Mouse (Mus musculus): Measurements from ENCODE around the gene Gli3. TPM values are rescaled to one million over a fixed set of nuclear protein-coding genes. Genes with fewer than 3 reads are reported as not detected.

Gli3 gene
- polyA plus RNA-seq, 1 experiment from 2014 or later = 18.9 TPM

DNA sequence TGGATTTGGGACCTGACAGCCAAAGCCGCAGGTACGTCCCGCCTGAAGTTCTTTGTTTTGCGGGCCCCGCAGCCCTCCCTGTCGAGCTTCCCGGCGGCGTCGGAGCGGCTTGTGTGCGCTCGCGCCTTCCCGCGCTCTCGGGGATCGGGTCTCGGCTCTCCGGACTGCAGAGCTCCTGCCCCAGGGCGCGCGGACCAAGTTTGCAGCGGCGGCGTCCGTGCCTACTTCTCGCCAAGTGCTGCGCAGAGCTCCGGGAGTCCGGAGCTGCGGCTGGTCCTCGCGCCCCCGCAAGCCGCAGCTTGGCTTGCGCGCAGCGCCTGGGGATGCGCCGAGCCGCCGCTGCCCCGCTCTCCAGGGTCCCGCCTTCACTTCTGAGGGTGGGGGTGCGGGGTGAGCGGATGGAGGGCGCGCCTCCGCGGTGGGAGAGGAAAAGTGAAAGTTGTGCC lies 1.1 kb downstream of the Gli3 start:
- Histone ChIP-seq H3K4me1 (peaks cover under 1% of the 10 kb centered on the region; the same call in 1 of the 2 replicates), H3K9ac (peak overlapping the region; percentile 61), H3K4me3 (replicated peaks) (peak overlapping the region; percentile 62), H3K4me2 (peak overlapping the region; percentile 76), H3K27ac (peak overlapping the region; percentile 95), H3K27me3 (replicated peaks) (no peaks in the 10 kb centered on the region), H3K36me3 (no peaks in the 10 kb centered on the region), H3K9me3 (no peaks in the 10 kb centered on the region)
- ATAC-seq (ENCODE audit: insufficient read depth, low FRiP score, low read depth) = no peak
- WGBS = under 1% methylated on average over 51 of the region's 51 CpGs

DNA sequence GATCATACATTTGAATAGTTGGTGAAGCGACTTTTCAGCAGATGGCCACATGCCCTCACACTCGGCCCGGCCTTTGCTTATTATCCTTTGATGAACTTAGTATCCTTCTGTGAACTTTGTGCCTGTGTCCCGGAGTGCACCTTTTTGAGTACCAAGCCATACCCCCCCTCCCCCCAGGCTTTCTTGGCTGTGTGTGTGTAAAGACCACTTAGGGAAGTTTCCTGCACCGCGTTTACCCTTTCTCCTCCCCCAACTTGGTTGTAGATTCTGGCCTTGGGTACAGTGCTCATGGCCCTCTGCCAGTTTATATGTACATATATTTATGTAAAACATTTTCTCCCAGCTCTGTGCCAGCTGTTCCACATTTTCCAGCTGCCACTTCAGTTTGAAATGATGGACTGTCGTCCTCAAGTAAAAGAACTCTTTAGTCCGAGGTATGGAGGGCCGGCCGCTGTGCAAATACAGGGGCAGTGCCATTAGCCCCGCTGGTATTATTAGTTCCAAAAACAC lies 1.8 kb downstream of the Gli3 start:
- Histone ChIP-seq H3K4me2 (peak overlapping the region; percentile 76), H3K4me1 (peaks cover 2% of the 10 kb centered on the region; the same call in 1 of the 2 replicates), H3K4me3 (replicated peaks) (peak overlapping the region; percentile 62), H3K9ac (peak overlapping the region; percentile 61; the same call in 1 of the 2 replicates), H3K27ac (peak overlapping the region; percentile 95), H3K27me3 (replicated peaks) (no peaks in the 10 kb centered on the region), H3K9me3 (no peaks in the 10 kb centered on the region), H3K36me3 (no peaks in the 10 kb centered on the region)
- ATAC-seq (ENCODE audit: insufficient read depth, low FRiP score, low read depth) = no peak
- WGBS = 4% methylated on average over 11 of the region's 11 CpGs

- Histone ChIP-seq H3K9me3 (no peaks in the 10 kb centered on the region), H3K36me3 (no peaks in the 10 kb centered on the region), H3K4me1 (peaks cover 2% of the 10 kb centered on the region; the same call in 1 of the 2 replicates), H3K9ac (no peak overlapping the region), H3K27me3 (replicated peaks) (no peaks in the 10 kb centered on the region), H3K4me2 (peak overlapping the region; percentile 40), H3K27ac (no peak overlapping the region), H3K4me3 (replicated peaks) (0 out of 2 replicates have a peak overlapping the region, but pooled peaks have one; percentile 11)
- WGBS = 45% methylated on average over 6 of the region's 6 CpGs
- ATAC-seq (ENCODE audit: insufficient read depth, low FRiP score, low read depth) = no peak
These were observed 3.5 kb downstream of the Gli3 start for GRCm38 (mm10) chr13:15466496-15466895.

GRCm38 (mm10) chr13:15467409-15467808 lies 4.4 kb downstream of the Gli3 start:
- H3K9ac ChIP-seq = no peak overlapping the region
- H3K4me1 ChIP-seq = peaks cover 2% of the 10 kb centered on the region; the same call in 1 of the 2 replicates
- no peak overlapping the region for H3K27ac ChIP-seq
- WGBS = 52% methylated on average over 3 of the region's 3 CpGs
- H3K4me3 ChIP-seq (replicated peaks) = no peak overlapping the region
- H3K27me3 ChIP-seq (replicated peaks) = no peaks in the 10 kb centered on the region
- ATAC-seq (ENCODE audit: insufficient read depth, low FRiP score, low read depth) = no peak
- H3K36me3 ChIP-seq = no peaks in the 10 kb centered on the region
- H3K4me2 ChIP-seq = peak overlapping the region; percentile 14; the same call in 1 of the 2 replicates
- H3K9me3 ChIP-seq = no peaks in the 10 kb centered on the region

DNA sequence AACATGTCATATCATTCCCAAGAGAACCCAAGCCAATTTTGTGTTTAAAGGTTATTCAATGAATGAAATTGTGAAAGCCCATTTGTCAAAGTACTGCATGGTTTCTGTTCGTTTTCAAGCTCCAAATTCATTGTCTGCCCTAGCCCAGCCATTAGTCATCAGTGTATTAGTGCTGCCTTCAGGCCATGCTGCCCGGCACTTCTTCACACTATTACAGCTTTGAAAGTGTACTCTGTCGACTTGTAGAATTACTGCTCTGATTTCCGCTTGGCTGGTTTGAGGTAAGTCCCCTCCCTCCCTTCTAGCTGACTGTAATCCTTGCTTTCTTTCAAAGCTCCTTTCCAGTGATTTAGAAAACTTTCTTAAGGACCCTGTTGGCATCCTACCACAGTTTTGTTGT lies 5.4 kb downstream of the Gli3 start:
- ATAC-seq (ENCODE audit: insufficient read depth, low FRiP score, low read depth) = no peak
- Histone ChIP-seq H3K36me3 (no peaks in the 10 kb centered on the region), H3K4me1 (peaks cover 5% of the 10 kb centered on the region; the same call in 1 of the 2 replicates), H3K4me2 (0 out of 2 replicates have a peak overlapping the region, but pooled peaks have one; percentile 2), H3K4me3 (replicated peaks) (no peak overlapping the region), H3K27me3 (replicated peaks) (no peaks in the 10 kb centered on the region), H3K9ac (no peak overlapping the region), H3K27ac (no peak overlapping the region), H3K9me3 (no peaks in the 10 kb centered on the region)
- WGBS = 33% methylated on average over 4 of the region's 4 CpGs

DNA sequence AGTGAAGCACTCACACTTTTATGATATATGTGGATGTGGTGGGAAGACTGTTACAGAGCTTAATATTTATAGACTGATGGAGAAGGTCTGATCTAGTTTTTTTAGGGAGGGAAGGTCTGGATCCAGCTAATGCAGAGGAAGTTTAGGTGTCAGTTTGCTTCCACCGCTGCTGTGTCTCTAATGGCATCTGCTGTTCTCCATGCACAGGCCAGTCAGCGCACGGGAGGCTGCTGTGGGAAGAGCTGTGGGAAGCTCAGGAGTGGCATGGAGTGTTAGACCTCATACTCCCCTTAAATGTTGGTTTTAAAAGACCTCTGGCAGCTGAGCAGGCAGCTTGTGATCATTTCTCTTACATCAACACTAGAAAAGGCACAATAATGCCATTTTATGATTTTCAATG lies 7.0 kb downstream of the Gli3 start:
- Histone ChIP-seq H3K4me2 (no peak overlapping the region), H3K9me3 (no peaks in the 10 kb centered on the region), H3K4me1 (peaks cover 5% of the 10 kb centered on the region; the same call in 1 of the 2 replicates), H3K27me3 (replicated peaks) (no peaks in the 10 kb centered on the region), H3K4me3 (replicated peaks) (no peak overlapping the region), H3K9ac (no peak overlapping the region), H3K27ac (no peak overlapping the region), H3K36me3 (no peaks in the 10 kb centered on the region)
- 65% methylated on average over 3 of the region's 3 CpGs for WGBS
- no peak for ATAC-seq (ENCODE audit: insufficient read depth, low FRiP score, low read depth)

GRCm38 (mm10) chr13:15472712-15473111 lies 9.7 kb downstream of the Gli3 start:
- no peak overlapping the region for H3K27ac ChIP-seq
- WGBS = 62% methylated on average over 3 of the region's 3 CpGs
- ATAC-seq (ENCODE audit: insufficient read depth, low FRiP score, low read depth) = no peak
- no peaks in the 10 kb centered on the region for H3K27me3 ChIP-seq (replicated peaks)
- no peak overlapping the region for H3K9ac ChIP-seq
- no peak overlapping the region for H3K4me3 ChIP-seq (replicated peaks)
- no peak overlapping the region for H3K4me2 ChIP-seq
- peaks cover 5% of the 10 kb centered on the region; the same call in 1 of the 2 replicates for H3K4me1 ChIP-seq
- H3K9me3 ChIP-seq = no peaks in the 10 kb centered on the region
- no peaks in the 10 kb centered on the region for H3K36me3 ChIP-seq

DNA sequence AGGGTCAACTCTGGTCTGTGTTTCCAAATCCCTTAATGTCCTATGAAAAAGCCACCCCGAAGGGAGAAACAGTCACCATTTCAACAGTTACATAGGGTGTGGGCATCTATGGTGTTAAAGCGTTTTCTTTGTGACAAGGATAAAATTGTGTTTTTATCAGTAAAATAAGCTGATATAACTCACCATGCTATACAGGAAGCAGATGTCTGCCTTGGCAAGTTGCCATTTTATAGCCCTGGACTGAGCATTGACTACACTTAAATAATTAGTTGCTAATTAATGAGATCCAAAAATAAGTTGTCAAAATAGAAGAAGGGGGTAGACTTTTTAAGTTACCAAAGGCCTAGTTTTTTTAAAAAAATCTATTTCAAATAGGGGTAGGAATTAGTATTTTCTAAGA lies 11.4 kb downstream of the Gli3 start:
- no peaks in the 10 kb centered on the region for H3K9me3 ChIP-seq
- H3K4me1 ChIP-seq = 0 out of 2 replicates have a peak, but pooled peaks cover 3% of the 10 kb centered on the region
- H3K9ac ChIP-seq = no peak overlapping the region
- WGBS = 43% methylated on average over 2 of the region's 2 CpGs
- H3K27me3 ChIP-seq (replicated peaks) = no peaks in the 10 kb centered on the region
- no peak for ATAC-seq (ENCODE audit: insufficient read depth, low FRiP score, low read depth)
- no peaks in the 10 kb centered on the region for H3K36me3 ChIP-seq
- no peak overlapping the region for H3K27ac ChIP-seq
- H3K4me3 ChIP-seq (replicated peaks) = no peak overlapping the region
- no peak overlapping the region for H3K4me2 ChIP-seq

DNA sequence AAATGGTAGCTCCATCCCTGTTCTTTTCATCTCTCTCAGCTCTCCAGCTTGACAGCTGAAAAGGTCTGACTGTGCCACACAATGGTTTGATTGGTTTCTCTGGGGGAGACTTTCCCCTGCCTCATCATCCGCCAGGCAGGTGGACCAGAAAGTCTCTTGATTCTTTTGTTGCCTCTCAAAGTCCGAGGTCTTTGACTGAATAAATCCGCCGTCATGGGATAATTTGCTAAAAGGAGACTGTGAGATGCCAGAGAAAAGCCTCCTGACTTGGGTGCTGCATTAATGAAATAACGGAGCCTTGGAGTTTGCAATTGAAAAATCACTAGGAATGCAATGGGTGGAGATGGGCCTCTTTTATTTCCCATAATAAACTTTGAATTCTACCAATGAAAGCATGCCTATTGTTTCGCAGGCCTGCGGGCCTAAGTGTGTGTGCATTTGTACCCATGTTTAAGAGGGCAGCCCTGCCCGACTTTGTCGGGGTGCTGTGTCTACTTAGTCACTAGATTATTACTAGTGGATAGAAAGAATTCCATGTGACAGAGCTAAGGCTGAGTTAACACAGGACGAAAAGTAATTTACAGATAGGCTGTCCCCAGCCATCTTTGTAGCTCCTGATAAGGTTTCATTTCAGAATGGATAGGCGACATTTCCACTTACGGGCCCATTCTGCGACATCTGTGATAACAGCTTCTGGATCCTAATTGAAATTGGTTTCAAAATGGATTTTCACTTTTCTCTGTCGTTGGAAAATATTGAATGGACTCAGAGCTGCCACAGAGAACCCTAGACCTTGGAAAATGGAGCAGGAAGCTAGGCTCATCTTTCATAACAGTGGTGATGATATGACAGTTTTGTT lies 23.2 kb downstream of the Gli3 start:
- ATAC-seq (ENCODE audit: insufficient read depth, low FRiP score, low read depth) = no peak
- Histone ChIP-seq H3K9ac (no peak overlapping the region), H3K9me3 (no peaks in the 10 kb centered on the region), H3K36me3 (no peaks in the 10 kb centered on the region), H3K4me1 (no peaks in the 10 kb centered on the region; the same call in 1 of the 2 replicates), H3K4me2 (no peak overlapping the region), H3K27ac (no peak overlapping the region), H3K27me3 (replicated peaks) (no peaks in the 10 kb centered on the region), H3K4me3 (replicated peaks) (no peak overlapping the region)
- 75% methylated on average over 14 of the region's 14 CpGs for WGBS

DNA sequence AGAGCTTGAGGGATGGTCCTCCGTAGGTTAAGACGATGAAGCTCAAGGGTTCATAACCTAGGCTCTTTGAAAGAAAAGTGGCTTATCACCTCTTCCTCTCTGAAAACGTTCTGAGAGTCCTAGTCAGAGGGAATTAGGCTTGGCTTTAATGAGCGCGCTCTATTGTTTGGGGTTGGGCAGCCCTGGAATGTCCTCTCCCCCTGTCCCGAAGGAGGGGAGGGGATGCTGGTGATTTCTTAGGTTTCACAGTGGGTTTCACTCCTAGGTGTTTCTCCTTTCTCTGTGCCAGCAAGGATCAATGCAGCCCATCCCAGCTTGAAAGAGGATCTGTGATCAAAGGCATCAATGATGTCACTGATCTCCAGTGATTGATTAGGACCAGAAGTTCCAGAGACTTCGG lies 24.3 kb downstream of the Gli3 start:
- no peak overlapping the region for H3K4me3 ChIP-seq (replicated peaks)
- no peak overlapping the region for H3K27ac ChIP-seq
- no peak for ATAC-seq (ENCODE audit: insufficient read depth, low FRiP score, low read depth)
- WGBS = 40% methylated on average over 7 of the region's 7 CpGs
- H3K4me2 ChIP-seq = no peak overlapping the region
- H3K9me3 ChIP-seq = no peaks in the 10 kb centered on the region
- no peaks in the 10 kb centered on the region for H3K27me3 ChIP-seq (replicated peaks)
- no peaks in the 10 kb centered on the region; the same call in 1 of the 2 replicates for H3K4me1 ChIP-seq
- H3K9ac ChIP-seq = no peak overlapping the region
- H3K36me3 ChIP-seq = no peaks in the 10 kb centered on the region

DNA sequence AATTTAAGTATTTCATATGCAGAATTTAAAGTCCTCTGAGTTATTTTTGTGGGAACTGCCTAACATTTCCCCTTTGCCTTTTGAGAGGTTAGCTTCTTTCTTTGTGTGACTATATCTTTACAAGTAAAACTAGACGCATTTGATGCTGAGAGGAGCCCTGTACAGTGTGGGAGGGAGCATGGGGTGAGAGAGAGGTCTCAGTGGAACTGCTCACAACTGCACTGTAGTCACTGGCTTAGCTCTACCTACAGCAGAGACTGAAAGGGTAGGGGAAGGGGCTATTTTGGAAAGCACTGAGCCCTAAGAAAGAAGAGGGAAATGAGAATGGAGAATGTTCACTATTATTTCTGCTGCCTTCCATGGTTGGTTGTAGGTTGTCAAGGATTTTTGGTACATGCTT lies 25.0 kb downstream of the Gli3 start:
- Histone ChIP-seq H3K36me3 (no peaks in the 10 kb centered on the region), H3K4me1 (no peaks in the 10 kb centered on the region; the same call in 1 of the 2 replicates), H3K27me3 (replicated peaks) (no peaks in the 10 kb centered on the region), H3K27ac (no peak overlapping the region), H3K9ac (no peak overlapping the region), H3K4me3 (replicated peaks) (no peak overlapping the region), H3K4me2 (no peak overlapping the region), H3K9me3 (no peaks in the 10 kb centered on the region)
- WGBS = 65% methylated on average over 1 of the region's 1 CpGs
- ATAC-seq (ENCODE audit: insufficient read depth, low FRiP score, low read depth) = no peak

- no peak overlapping the region for H3K27ac ChIP-seq
- no peaks in the 10 kb centered on the region for H3K36me3 ChIP-seq
- no peaks in the 10 kb centered on the region for H3K27me3 ChIP-seq (replicated peaks)
- no peak overlapping the region for H3K9ac ChIP-seq
- no peak overlapping the region for H3K4me3 ChIP-seq (replicated peaks)
- H3K9me3 ChIP-seq = no peaks in the 10 kb centered on the region
- no peaks in the 10 kb centered on the region for H3K4me1 ChIP-seq
- no peak for ATAC-seq (ENCODE audit: insufficient read depth, low FRiP score, low read depth)
- H3K4me2 ChIP-seq = no peak overlapping the region
- WGBS = 86% methylated on average over 4 of the region's 4 CpGs
These were observed 32.8 kb downstream of the Gli3 start for GRCm38 (mm10) chr13:15495820-15496219.

Measured in stomach, embryonic 15.5 days (tissue).